Mouse (Mus musculus) left cerebral cortex, adult 18-20 months (tissue): ENCODE measurements around the gene Slc4a4. TPM values are rescaled to one million over a fixed set of nuclear protein-coding genes. Genes with fewer than 3 reads are reported as not detected.
A peak's percentile ranks its signal among the peaks of the same experiment; 100 is the strongest.

Experiments
- DNase-seq, 2 experiments: peaks; one replicate each; pipeline ENCODE4 v3.0.0; 2021 to 2022; ENCODE audit warnings: low spot score in 2 of 2, mixed read lengths in 1 of 2
- total RNA-seq, 2 experiments: library from RNA; stranded (reverse); gene quantifications; 2 replicates each; pipeline ENCODE4 v1.2.3; 2021

The Slc4a4 gene
- total RNA-seq, 2 experiments from 2014 or later, result 96.7 to 104 TPM

DNA sequence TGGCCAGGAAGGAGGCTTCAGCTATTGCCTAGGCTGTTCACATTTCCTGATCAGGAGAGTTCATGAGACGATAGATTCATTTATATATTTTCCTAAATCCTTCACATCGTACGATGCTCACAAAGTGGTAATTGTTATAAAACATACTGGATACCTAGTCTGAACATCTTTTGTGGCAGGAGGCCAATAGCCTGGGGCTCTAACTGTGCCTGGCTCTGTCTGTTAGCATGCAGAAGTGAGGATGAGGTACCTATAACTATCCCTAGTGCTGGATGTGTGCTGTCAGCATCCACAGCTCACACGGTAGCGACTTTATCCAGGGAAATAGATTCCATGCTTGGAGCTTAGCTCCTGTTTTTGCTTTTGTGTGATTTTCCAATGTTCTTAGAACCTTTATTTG lies 28.5 kb downstream of the Slc4a4 start:
- no peak for DNase-seq

DNA sequence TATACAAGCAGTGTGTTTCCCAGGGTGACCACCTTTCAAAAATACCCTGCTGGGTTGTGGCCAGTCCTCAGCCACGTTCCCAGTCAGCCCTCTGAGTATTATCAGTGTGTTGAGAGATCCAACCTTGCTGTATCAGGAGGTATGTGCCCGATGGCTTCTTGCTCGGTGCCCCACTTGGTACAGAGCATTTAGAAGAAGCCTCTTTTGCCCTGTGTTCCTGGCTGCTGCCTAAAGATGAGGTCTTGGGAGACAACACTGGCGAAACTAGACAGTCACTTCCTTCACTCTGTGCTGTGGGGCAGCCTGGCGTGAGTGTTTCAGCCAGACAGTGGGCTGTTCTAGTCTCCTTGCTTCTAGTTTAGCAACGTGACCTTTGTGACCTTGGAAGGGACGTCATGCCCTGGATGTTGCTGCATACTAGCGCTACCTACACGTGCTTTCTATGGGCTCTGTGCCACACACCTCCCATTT lies 29.9 kb downstream of the Slc4a4 start:
- no peak for DNase-seq

DNA sequence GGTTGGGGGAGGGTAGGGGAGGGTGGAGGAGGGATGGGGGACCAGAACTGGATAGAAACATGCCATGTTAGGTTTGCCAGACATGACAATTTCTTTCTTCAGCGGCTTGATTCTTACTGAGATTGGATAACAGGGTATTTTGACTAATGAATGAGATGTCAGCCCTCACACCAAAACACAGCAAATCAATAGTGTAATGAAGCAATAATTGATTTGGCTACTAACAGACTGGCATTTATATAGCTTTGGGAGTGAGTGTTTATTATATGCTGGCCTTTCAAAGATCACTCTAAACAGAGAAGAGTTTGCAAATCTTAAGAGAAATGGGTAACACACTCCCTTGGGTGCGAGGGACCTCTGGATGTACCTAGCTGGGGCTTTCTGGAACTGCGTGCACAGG lies 30.6 kb downstream of the Slc4a4 start:
- no peak for DNase-seq

DNA sequence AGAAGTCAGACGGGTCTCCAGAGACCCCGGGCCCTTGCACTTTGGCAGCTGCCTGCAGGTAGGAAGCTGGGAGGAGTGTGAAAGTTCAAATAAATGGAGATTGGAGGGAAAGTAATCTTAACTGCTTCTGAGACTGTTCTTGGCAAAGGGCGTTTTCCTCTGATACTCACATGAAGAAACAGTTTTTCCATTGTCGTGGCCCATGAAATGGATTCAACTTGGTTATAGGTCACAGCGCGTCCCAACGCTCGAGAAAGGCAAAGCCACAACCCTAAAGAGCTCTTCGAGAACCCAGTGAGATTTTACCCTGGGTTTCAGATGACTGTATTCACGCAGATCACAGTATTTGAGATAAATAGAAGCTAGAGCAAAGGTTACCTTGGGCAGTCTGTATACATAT lies 31.0 kb downstream of the Slc4a4 start:
- DNase-seq, result no peak

DNA sequence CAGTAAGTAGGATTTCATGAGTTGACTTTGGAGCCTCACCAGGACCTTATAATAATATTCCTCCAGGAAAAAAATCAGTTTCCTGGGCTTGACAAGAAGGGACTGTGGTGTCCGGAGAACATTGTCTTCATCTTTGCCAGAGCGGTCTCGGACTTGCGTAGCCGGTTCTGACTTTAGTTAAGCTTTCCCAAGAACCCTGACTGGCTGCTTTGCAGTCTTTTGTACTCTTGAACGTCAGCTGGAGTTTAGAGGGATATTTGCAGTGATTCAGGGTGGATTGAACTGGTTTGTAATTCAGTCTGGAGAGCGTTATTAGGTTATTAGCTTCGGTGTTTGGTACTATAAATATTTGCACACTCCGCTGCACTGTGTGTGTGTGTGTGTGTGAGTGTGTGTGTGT lies 31.9 kb downstream of the Slc4a4 start:
- DNase-seq, result no peak

DNA sequence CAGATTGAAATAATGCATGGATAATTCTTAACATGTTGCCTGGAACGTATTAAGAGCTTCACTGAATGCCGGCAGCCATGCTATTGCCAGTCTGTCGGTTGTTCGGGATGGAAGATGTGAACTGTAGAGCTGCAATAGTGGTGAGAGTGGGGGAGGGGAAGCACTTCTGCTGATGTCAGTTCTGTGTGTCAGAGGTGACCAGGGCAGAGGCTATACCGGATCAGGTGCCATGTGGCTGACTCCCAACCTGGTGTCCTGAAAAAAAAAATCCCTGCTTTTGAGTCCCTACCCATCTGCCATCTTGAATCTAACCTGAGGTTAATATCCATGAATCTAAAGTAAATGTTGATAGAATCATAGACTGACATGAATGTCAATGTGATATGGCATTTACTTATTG lies 39.0 kb downstream of the Slc4a4 start:
- DNase-seq, result no peak

DNA sequence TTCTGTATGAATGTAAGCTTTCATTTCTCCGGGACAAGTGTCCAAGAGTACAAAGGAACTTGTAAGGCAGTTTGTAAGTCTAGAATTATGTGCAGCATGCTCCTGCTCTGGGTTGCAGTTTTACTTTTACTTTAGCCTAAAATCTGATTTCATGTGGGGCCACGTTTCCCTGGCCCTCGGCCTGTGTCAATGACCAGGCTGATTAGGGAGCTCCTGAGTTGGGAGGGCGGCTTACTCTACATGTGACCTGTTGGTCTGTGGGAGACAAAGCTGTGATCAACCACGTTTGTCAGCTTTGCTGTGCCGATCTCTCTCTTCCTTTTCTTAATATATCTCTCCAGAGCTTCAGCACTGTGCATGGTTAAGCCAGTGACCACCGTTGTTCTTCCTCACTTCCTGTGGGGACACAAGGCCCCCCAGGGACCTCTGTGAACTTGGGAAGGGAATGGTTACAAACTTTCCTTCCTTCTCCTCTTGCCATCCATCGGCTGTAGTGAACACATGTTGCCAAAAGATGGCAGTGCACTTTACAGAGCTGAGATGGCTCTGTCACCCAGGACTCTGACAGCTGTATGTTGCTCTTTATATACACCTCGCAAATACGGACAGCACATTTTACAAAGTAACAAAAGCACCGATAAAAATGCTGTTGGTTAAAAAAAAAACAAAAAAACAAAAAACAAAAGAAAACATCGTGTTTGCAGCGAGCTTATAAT lies 41.7 kb downstream of the Slc4a4 start:
- peak in 1 of 2 experiments; percentile 48 for DNase-seq

DNA sequence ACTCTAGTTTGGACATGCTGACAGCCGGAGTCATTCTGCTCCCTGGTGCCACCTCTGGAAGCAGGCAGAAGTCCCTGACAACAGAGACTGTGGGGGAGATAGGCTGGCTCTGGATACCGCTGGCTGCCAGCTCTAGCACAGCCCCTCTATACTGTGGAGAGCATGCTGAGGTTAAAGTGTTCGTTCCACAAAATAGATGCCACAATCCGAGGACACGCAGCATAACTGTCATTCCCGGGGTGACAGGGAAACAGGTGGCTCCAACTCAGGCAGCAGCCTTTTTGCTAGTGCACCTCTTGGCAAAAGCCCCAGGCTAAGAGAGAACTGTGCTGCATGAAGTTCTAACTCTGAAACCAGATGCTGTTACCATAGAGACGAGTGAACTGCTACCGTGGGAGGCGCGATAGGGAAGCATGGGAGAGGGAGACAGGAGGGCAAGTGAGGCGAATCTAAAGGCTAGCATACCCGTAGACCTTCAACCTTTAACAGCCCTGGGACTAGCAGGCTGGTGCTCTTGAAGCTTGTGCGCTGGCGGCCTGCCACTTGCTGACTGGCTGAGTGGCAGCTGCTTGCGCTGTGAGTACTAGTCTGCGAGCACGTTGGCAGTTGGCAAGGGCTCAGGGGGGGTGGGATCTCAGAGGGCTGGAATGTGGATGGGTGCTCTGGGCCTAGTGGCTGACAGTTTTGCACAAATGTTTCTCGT lies 42.9 kb downstream of the Slc4a4 start:
- peak; percentile 51 to 79 for DNase-seq

DNA sequence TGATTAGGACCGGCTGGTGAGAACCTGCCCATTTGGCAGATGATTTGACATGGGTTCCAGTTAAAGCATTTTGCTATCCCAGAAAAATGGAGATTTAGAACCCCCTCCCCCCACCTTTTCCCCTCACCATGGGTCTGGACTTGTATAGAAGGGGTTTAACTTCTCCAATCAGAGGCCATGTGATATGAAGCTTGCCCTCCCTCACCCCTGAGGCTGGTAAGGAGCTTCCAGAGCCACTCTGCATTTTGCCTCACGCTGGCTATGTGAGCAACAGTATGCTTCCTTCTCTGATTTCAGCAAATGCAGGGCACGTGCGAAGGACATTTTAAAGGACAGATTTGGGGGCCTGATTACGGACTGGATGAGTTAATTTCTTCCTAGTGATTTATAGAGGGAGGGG lies 43.5 kb downstream of the Slc4a4 start:
- DNase-seq, result no peak

DNA sequence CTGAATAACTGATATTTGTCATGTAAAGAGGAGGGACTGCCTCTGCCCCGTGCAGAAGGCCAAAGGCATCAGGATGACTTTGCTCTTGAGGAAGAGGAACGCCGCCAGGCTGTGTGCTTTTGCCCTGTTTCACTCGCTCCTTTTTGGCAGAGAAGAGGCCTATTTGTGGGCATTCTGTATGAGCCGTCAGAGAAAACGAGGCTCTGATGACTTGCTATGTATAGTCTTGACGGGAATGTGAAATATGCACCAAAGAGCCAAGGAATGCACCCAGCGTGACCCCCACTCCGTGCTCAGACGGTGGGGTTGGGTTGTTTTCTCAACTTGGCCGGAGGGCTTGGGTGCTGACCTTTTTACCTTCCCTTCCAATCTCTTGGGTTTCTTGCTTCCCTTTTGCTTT lies 44.0 kb downstream of the Slc4a4 start:
- DNase-seq, result no peak

DNA sequence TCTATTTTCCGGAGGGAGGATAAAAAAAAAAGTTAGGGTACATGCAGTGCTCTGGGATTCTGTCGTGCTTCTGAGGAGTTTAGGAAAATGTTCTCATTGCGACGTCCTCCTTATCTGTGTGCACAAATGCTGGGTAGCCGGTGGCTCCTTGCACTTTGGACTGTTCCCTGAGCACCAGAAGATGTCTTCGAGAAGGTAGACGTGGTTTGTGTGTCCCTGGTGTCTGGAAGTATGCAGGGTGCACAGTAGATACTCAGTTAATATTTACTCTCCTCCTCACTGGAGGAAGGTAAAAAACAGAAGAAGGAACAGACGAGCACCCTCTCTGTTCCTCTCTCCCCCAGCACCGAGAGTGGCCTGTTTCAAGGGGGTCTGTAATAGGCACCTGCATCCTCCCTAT lies 44.6 kb downstream of the Slc4a4 start:
- DNase-seq, result no peak

DNA sequence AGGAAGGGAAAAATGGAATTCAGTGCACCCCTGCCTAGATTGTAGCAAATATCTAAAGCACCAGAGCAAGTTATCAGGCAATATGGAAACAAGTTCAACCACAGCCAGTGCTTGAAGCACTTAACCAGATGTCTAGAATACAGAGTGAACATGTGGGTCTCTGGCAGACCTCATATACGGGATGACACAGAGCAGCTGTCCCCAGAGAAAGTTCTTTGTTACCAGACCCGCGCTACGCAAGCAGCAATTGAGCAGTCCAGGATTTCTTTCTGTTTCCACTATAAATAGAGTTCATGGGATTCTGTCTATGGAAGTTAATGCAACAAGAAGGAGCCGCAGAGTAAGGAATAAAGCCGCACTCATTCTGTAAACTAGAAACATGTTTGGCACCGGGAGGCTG lies 46.8 kb downstream of the Slc4a4 start:
- DNase-seq, result no peak

DNA sequence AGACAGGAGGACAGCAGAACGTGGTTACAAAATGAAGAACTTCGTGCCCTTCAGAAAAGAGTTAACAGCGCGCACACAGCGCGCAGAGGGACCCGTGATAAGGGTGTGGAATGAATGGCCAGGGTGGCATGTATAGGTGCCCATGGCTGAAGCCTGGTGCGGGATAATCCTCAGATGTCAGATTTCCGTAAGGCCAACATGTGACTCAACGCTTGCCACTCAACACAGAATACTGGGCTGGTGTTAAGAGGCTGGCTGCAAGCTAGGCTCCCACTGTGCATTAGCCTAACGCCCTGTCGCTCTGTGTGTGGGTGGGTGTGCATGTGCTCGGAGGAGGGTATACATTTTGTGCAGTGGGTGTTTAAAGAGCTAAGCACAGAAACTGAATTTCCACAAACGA lies 47.3 kb downstream of the Slc4a4 start:
- DNase-seq, result peak; percentile 43 to 77

DNA sequence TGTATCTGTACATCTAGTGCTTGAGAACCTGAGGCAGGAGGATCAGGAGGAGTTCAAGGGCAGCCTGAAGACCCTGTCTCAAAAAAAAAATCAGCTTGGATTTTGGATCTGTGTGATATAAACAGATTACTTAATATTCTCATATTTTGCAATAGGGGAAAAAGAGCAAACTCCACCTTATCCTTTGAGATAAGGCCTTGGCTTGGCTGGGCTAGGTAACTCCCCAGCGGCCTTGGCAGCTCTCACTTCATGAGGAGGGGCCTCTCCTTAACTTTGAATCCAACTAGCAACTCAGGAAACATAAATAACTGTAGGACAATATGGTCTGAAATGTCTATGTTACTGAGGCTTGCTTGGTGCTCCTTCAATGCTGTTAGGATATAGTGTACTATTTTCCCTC lies 51.6 kb downstream of the Slc4a4 start:
- no peak for DNase-seq

DNA sequence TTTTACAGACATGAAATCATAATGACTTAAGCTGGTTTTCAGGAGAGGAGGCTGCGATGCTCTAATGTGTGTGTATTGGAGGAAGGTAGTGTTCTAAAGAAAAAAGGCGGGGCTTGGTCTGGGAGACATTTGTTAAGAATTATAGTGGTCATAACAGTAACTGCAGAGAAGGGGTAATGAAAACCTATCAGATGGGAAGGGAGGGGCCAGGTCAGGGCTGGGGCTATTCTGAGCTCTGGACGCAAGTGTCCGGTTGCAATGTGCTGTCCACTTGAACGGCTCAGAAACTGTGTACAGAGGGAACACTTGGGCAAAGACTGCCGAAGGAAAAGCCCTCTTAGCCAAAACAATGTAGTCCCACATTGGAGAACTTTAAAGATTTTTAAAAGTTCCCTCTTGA lies 52.5 kb downstream of the Slc4a4 start:
- DNase-seq, result no peak

DNA sequence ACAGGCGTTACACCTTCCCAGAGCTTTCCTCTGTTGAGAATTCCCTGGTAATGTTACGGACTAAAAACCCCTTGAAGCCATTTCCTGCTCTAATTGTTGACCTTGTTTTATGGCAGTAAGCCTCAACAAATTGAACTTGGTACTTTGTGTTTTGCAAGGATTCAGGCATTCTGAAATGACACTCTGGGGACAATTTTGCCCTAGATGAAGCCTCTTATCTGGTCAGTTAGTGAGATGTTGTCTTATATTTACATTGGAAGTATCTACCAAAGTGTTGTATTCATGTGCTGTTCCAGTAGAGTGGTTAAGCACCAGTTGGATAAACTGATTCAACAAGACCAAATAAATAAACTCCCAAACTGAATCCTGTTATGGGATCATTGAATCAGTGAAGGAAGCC lies 53.2 kb downstream of the Slc4a4 start:
- no peak for DNase-seq

DNA sequence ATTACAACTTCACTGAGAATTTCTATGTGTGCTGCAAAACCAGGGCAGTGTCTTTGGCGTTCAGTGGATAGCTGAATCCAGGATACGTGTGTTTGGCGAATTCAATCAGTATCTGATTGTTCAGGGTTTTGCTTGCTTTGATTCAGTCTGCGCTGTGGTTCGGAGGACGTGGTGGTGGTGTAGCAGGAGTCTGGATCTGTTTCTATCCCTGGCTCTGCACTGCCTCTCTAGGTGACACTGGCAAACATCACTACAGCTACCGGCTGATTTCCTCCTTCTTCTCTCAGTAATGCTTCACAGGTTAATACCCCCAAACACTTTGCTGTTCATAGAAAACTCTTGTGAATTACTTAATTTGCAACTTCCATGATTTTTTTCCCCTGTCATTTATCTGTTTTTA lies 55.3 kb downstream of the Slc4a4 start:
- no peak for DNase-seq

DNA sequence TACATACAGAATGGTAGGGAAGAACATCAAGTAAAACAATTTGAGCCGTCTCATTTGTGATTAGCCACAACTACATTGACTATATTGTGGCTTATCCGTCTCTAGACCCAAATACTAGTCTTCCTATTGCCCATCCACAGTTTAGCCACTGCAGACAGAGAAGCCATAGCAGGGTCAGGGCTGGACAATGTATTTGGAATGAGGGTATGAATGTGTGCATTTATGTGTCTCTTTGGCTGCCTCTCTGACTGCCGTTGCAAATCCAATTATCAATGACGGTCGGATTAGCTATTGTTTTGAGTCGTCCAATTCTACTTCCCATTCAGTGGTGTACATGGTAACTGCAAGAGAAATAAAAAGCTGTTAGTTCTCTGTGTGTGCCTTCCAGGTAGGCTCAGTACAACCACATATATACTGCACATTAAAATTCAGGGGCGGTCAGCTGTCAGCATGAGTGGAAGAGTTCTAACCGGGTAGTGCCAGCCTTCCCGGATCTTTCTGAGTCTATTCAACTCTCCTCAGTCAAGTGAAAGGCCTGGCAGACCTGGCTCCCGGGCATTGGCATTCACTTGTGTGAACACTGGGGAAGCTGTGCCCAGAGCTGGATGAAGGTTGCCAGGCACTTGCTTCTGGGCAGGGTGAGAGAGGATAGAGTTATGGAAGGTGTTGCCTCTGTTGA lies 59.2 kb downstream of the Slc4a4 start:
- DNase-seq, result no peak

DNA sequence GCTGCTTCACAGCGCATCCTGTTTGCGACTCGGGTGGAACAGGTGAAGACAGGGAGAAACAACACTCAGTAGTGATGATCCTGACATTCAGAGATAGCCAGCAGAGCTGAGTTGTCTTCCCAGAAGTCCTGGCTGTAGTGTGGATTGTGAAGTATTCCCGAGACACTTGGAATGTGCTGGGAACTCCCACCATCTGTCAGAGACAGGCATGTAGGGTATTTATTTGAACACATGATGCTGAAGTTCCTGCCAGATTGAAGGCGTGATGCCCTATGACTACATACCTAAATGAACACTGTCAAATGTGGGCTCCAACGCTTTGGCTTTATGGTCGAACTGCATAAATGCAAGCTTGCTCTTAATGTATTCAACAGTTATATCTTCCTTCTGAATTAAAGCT lies 63.7 kb downstream of the Slc4a4 start:
- no peak for DNase-seq

DNA sequence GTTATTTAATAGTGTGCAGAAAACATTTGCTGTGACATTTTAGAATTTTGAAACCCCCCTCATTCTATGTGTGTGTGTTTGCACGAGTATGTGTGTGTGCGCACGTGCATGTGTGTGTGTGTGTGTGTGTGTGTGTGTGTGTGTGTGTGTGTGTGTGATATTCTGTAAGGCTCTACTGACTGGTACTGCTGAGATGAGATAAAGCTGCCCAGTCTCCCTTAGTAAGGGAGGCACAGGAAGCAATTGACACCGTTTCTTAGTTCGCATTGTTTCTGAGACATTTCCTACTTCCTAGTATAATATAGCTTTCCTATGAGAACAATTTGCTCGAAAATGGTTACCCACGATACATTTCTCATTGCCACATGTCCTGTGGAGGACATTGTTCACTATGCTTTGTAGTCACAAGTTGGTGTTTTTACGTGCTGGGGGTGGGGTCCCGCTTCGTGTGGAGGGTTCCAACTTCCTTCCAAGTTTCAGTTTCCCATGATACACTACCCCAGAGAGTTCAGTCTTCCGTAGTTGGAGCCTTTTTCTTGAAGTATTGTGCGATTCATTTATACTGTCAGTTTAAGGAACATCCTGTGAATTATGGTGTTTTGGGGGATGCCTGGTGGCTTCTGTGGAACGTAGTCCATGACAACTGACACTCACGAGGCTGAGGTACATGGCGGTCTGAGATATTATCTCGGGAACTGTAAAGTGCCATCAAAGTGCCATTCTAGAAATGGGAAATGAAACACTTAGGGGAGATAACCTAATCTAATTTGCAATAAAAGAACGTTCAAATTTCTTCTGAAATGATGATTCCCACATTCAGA lies 66.3 kb downstream of the Slc4a4 start:
- DNase-seq, result no peak

DNA sequence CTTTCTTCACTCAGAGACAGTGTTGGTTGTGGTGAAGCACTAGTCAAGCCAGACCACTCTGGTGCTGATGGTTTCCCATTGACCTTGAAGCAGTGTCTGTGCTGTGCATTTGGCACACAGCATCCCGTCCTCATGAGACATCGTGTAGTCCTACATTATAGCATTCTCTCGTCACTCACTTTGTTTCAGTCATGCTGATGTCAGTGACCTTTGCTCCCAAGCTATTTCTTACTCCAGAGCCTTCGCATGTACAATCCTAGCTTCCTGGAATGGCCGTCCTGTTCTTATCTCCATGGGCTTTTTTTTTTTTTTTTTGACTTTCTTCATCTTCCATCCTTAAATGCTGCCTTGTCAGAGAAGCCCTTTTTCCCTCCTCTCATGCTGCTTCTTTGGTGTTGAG lies 71.1 kb downstream of the Slc4a4 start:
- DNase-seq, result no peak

DNA sequence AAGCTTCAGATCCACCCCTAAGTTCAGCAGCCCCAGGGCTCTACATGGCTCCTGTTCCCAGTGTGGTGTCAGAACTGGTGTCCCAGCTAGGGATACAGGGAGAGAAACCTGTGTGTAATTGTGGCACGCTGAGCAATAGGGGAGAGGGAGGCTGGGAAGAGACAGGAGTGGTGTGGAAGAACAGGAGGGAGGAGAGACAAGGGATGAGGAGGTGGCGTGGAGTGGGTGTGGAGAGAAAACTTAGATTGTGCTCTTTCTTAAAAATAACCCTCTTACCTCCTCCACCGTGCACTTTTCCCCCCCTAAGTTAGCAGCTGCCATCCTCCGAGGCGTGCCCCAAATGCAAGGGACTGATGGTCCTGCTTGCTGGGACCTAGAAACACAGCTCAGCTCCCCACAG lies 72.3 kb downstream of the Slc4a4 start:
- DNase-seq, result peak; percentile 50 to 70
